ENCODE assay signal across 39 mouse cellular contexts in genomic region chr6:146906000-146906786, GRCm38 (mm10). TPM values are rescaled to one million over a fixed set of nuclear protein-coding genes. Genes with fewer than 3 reads are reported as not detected.
A peak's percentile ranks its signal among the peaks of the same experiment; 100 is the strongest.
DNase-seq lines count a peak whose midpoint lies in the region; ATAC-seq and TF ChIP-seq lines count a peak whose summit lies in the region.
"Had no signal": no experiment of that assay in that cellular context is flagged by ENCODE, and none has a peak within 500 bp of the region (broad histone marks: within the 10 kb centered on the region; RNA-seq: fewer than 3 reads in every experiment).

No protein-coding gene starts in this region.

- ATAC-seq in intestine, postnatal 0 days, result peak; percentile 52
- ATAC-seq in intestine, embryonic 16.5 days, result no peak
- ATAC-seq in liver, embryonic 12.5 days, result no peak
- ATAC-seq: forebrain, embryonic 15.5 days; Patski had no signal

- H3K79me3 ChIP-seq in C2C12 (ENCODE audit: low read depth), result peaks cover 74% of the 10 kb centered on the region

- H3K4me1 ChIP-seq in intestine, postnatal 0 days (replicated peaks; ENCODE audit: control insufficient read depth, insufficient read depth, low read length), result peaks cover 3% of the 10 kb centered on the region; the same call in 1 of the 2 replicates
- H3K4me1 ChIP-seq in intestine, embryonic 16.5 days (ENCODE audit: control insufficient read depth, insufficient read depth, low read length), result peaks cover 27% of the 10 kb centered on the region
- H3K4me1 ChIP-seq in liver, adult 2 months (ENCODE audit: control insufficient read depth, insufficient read depth, low read length), result peaks cover 47% of the 10 kb centered on the region
- H3K4me1 ChIP-seq in liver, embryonic 12.5 days, result peaks cover 27% of the 10 kb centered on the region
- peaks cover 46% of the 10 kb centered on the region for H3K4me1 ChIP-seq in brown adipose tissue, adult 24 weeks (ENCODE audit: control insufficient read depth, insufficient read depth, insufficient read length, low read length)
- peaks cover 9% of the 10 kb centered on the region for H3K4me1 ChIP-seq in lung, adult 2 months (ENCODE audit: control insufficient read depth, insufficient read depth, low read length)
- H3K4me1 ChIP-seq: embryonic facial prominence, embryonic 12.5 days; forebrain, embryonic 10.5 days; forebrain, embryonic 15.5 days; neural tube, embryonic 15.5 days; stomach, embryonic 15.5 days had no signal

- no peak overlapping the region for H3K4me2 ChIP-seq in intestine, postnatal 0 days (replicated peaks; ENCODE audit: low read depth)
- no peak overlapping the region for H3K4me2 ChIP-seq in intestine, embryonic 16.5 days (ENCODE audit: low read depth, low read length)
- no peak overlapping the region for H3K4me2 ChIP-seq in liver, embryonic 12.5 days
- H3K4me2 ChIP-seq: embryonic facial prominence, embryonic 12.5 days; forebrain, embryonic 15.5 days; hindbrain, embryonic 14.5 days; liver, embryonic 13.5 days; lung, embryonic 15.5 days; neural tube, embryonic 15.5 days; stomach, embryonic 15.5 days had no signal

- H3K9me3 ChIP-seq in intestine, postnatal 0 days (ENCODE audit: control insufficient read depth), result no peaks in the 10 kb centered on the region
- no peaks in the 10 kb centered on the region for H3K9me3 ChIP-seq in intestine, embryonic 16.5 days (ENCODE audit: control insufficient read depth, low read length)
- no peaks in the 10 kb centered on the region for H3K9me3 ChIP-seq in liver, embryonic 12.5 days (replicated peaks)
- H3K9me3 ChIP-seq: embryonic facial prominence, embryonic 12.5 days; forebrain, embryonic 10.5 days; forebrain, embryonic 15.5 days; G1E; liver, embryonic 13.5 days; lung, embryonic 15.5 days; neural tube, embryonic 15.5 days; stomach, embryonic 15.5 days had no signal

- H3K79me2 ChIP-seq in liver, adult 2 months (ENCODE audit: control insufficient read depth, insufficient read depth, low read length), result peaks cover 21% of the 10 kb centered on the region
- peaks cover 90% of the 10 kb centered on the region for H3K79me2 ChIP-seq in C2C12 (ENCODE audit: control insufficient read depth, insufficient read depth)

- no peak overlapping the region for H3K9ac ChIP-seq in intestine, postnatal 0 days (ENCODE audit: low read depth, low read length)
- no peak overlapping the region for H3K9ac ChIP-seq in intestine, embryonic 16.5 days (ENCODE audit: low read depth, low read length)
- H3K9ac ChIP-seq in liver, adult 2 months (ENCODE audit: low read depth, low read length), result no peak overlapping the region
- H3K9ac ChIP-seq in liver, embryonic 12.5 days, result no peak overlapping the region
- H3K9ac ChIP-seq: embryonic facial prominence, embryonic 12.5 days; forebrain, embryonic 15.5 days; hindbrain, embryonic 14.5 days; liver, embryonic 13.5 days; lung, embryonic 15.5 days; neural tube, embryonic 15.5 days; stomach, embryonic 15.5 days had no signal

- TF ChIP-seq CTCF in intestine, postnatal 0 days (IDR thresholded peaks at IDR 0.05; ENCODE audit: low read depth), result no peak
- TF ChIP-seq CTCF in liver, adult 2 months (IDR thresholded peaks at IDR 0.05; ENCODE audit: low read depth, low read length), result no peak
- TF ChIP-seq CTCF in C2C12 (IDR thresholded peaks at IDR 0.05; ENCODE audit: control insufficient read depth, insufficient read depth, insufficient read length), result no peak
- no peak for TF ChIP-seq CTCF in lung, adult 2 months (IDR thresholded peaks at IDR 0.05; ENCODE audit: insufficient read depth, low read length)

- TF ChIP-seq POLR2A in liver, adult 2 months (IDR thresholded peaks at IDR 0.05; ENCODE audit: extremely low read depth, insufficient read depth, low read length), result no peak
- no peak for TF ChIP-seq POLR2A in lung, adult 2 months (IDR thresholded peaks at IDR 0.05; ENCODE audit: borderline replicate concordance, extremely low read depth, low read depth, low read length)

- no peaks in the 10 kb centered on the region for H3K27me3 ChIP-seq in intestine, postnatal 0 days (replicated peaks; ENCODE audit: control insufficient read depth, insufficient read depth, low read length)
- H3K27me3 ChIP-seq in intestine, embryonic 16.5 days (replicated peaks; ENCODE audit: control insufficient read depth, insufficient read depth, low read length), result no peaks in the 10 kb centered on the region
- H3K27me3 ChIP-seq in liver, adult 2 months (ENCODE audit: control insufficient read depth, insufficient read depth, low read length), result no peaks in the 10 kb centered on the region
- no peaks in the 10 kb centered on the region for H3K27me3 ChIP-seq in liver, embryonic 12.5 days (replicated peaks)
- no peaks in the 10 kb centered on the region for H3K27me3 ChIP-seq in C2C12 (ENCODE audit: control insufficient read depth, insufficient read depth, insufficient read length)
- H3K27me3 ChIP-seq: embryonic facial prominence, embryonic 12.5 days; forebrain, embryonic 15.5 days; liver, embryonic 13.5 days; lung, embryonic 15.5 days; neural tube, embryonic 15.5 days; Patski; stomach, embryonic 15.5 days had no signal

- H3ac ChIP-seq in C2C12 (ENCODE audit: control insufficient read depth, insufficient read length, low read depth), result no peak overlapping the region

- 54% methylated on average over 3 of the region's 3 CpGs for WGBS in intestine, postnatal 0 days
- 76% methylated on average over 3 of the region's 3 CpGs for WGBS in intestine, embryonic 16.5 days
- WGBS in liver, adult 2 months, result 74% methylated on average over 3 of the region's 3 CpGs
- 61% methylated on average over 3 of the region's 3 CpGs for WGBS in liver, embryonic 12.5 days (ENCODE audit: insufficient replicate concordance)
- 77% methylated on average over 3 of the region's 3 CpGs for WGBS in lung, adult 2 months

- H3K27ac ChIP-seq in intestine, postnatal 0 days (ENCODE audit: low read depth, low read length), result no peak overlapping the region
- H3K27ac ChIP-seq in intestine, embryonic 16.5 days (ENCODE audit: low read length), result no peak overlapping the region
- peak overlapping the region; percentile 24 for H3K27ac ChIP-seq in liver, adult 2 months (replicated peaks; ENCODE audit: insufficient read depth, low read depth, low read length)
- H3K27ac ChIP-seq in liver, embryonic 12.5 days, result no peak overlapping the region
- 0 out of 2 replicates have a peak overlapping the region, but pooled peaks have one; percentile 21 for H3K27ac ChIP-seq in brown adipose tissue, adult 24 weeks (replicated peaks; ENCODE audit: low read depth, low read length)
- H3K27ac ChIP-seq: embryonic facial prominence, embryonic 12.5 days; forebrain, embryonic 10.5 days; forebrain, embryonic 15.5 days; hindbrain, embryonic 14.5 days; layer of hippocampus, adult 2 months; lung, embryonic 15.5 days; neural tube, embryonic 15.5 days; stomach, embryonic 15.5 days had no signal

- peak; percentile 56 for DNase-seq in liver, adult 2 months (ENCODE audit: extremely low read depth, low read depth, low spot score)
- no peak for DNase-seq in lung, adult 2 months
- DNase-seq in cerebellum, postnatal 36 days, result no peak
- DNase-seq: adrenal gland, postnatal 10 days; cerebellum, adult 11 months; cerebellum, adult 9-10 months; embryo, embryonic 11 days; kidney, adult 8-10 months; kidney, postnatal 25 days; left cerebral cortex, postnatal 4 days; liver, embryonic 13.5 days; midbrain, embryonic 14.5 days; retina, postnatal 1 day; right cerebral cortex, postnatal 14 days had no signal

- no peaks in the 10 kb centered on the region for H3K36me3 ChIP-seq in intestine, postnatal 0 days (ENCODE audit: control insufficient read depth, insufficient read depth)
- no peaks in the 10 kb centered on the region for H3K36me3 ChIP-seq in intestine, embryonic 16.5 days (ENCODE audit: control insufficient read depth, insufficient read depth, low read length)
- H3K36me3 ChIP-seq in liver, adult 2 months (ENCODE audit: control insufficient read depth, insufficient read depth, low read length), result no peaks in the 10 kb centered on the region
- H3K36me3 ChIP-seq in liver, embryonic 12.5 days, result no peaks in the 10 kb centered on the region
- peaks cover 3% of the 10 kb centered on the region for H3K36me3 ChIP-seq in C2C12 (ENCODE audit: control insufficient read depth, insufficient read depth)
- H3K36me3 ChIP-seq: embryonic facial prominence, embryonic 12.5 days; forebrain, embryonic 15.5 days; G1E; liver, embryonic 13.5 days; lung, embryonic 15.5 days; neural tube, embryonic 15.5 days; stomach, embryonic 15.5 days had no signal

- H3K4me3 ChIP-seq in intestine, postnatal 0 days (ENCODE audit: low read depth, low read length), result no peak overlapping the region
- no peak overlapping the region for H3K4me3 ChIP-seq in intestine, embryonic 16.5 days (ENCODE audit: low read length)
- no peak overlapping the region for H3K4me3 ChIP-seq in liver, adult 2 months (ENCODE audit: insufficient read depth, low read depth, low read length)
- H3K4me3 ChIP-seq in liver, embryonic 12.5 days, result no peak overlapping the region
- H3K4me3 ChIP-seq in C2C12 (ENCODE audit: insufficient read depth, poor library complexity, severe bottlenecking), result no peak overlapping the region
- H3K4me3 ChIP-seq in brown adipose tissue, adult 24 weeks (ENCODE audit: insufficient read depth, low read depth, low read length), result no peak overlapping the region
- H3K4me3 ChIP-seq in lung, adult 2 months (replicated peaks; ENCODE audit: extremely low read depth, low read depth, low read length), result no peak overlapping the region
- H3K4me3 ChIP-seq: embryonic facial prominence, embryonic 12.5 days; forebrain, embryonic 10.5 days; forebrain, embryonic 15.5 days; layer of hippocampus, adult 2 months; liver, embryonic 13.5 days; lung, embryonic 15.5 days; neural tube, embryonic 15.5 days; stomach, embryonic 15.5 days had no signal

RNA-seq across cellular contexts. Expression of gene Ppfibp1, which starts 17.9 kb away (rescaled TPM):
- 32.3 and 32.4 TPM in 2 replicates for polyA plus RNA-seq in intestine, postnatal 0 days (2015; fragmentation: Nextera tagmentation; extraction: Ambion mirVana)
- polyA plus RNA-seq in intestine, embryonic 16.5 days (2015; fragmentation: Nextera tagmentation; extraction: Ambion mirVana), result 31.8 and 33.3 TPM in 2 replicates
- 20.8 and 24.1 TPM in 2 replicates for total RNA-seq in liver, adult 2 months (2014; rRNA removed)
- 6.7 and 6.9 TPM in 2 replicates for polyA plus RNA-seq in liver, adult 2 months (2012; rRNA removed)
- 16.5 and 17.5 TPM in 2 replicates for polyA plus RNA-seq in liver, embryonic 12.5 days (2016; fragmentation: Nextera tagmentation; extraction: Ambion mirVana)
- polyA plus RNA-seq in C2C12 (2012; fragmentation: generic; extraction: Trizol), result 61.1 TPM
- 23.7 and 25.4 TPM in 2 replicates for polyA plus RNA-seq in brown adipose tissue, adult 24 weeks (2012; ENCODE audit: insufficient read depth, insufficient read length, missing spikeins)
- 26.1 and 35.1 TPM in 2 replicates for polyA plus RNA-seq in lung, adult 2 months (2012; rRNA removed)

RNA-seq across cellular contexts. Expression of gene 1700034J05Rik, which starts 48.0 kb away (rescaled TPM):
- 0.24 TPM in 1 of 2 replicates, not detected in the other for polyA plus RNA-seq in intestine, postnatal 0 days (2015; fragmentation: Nextera tagmentation; extraction: Ambion mirVana)
- polyA plus RNA-seq in intestine, embryonic 16.5 days (2015; fragmentation: Nextera tagmentation; extraction: Ambion mirVana), result 0.10 and 0.11 TPM in 2 replicates
- not detected in 2 replicates for total RNA-seq in liver, adult 2 months (2014; rRNA removed)
- not detected in 2 replicates for polyA plus RNA-seq in liver, adult 2 months (2012; rRNA removed)
- 0.06 and 0.11 TPM in 2 replicates for polyA plus RNA-seq in liver, embryonic 12.5 days (2016; fragmentation: Nextera tagmentation; extraction: Ambion mirVana)
- 0.07 TPM for polyA plus RNA-seq in C2C12 (2012; fragmentation: generic; extraction: Trizol)
- not detected in 2 replicates for polyA plus RNA-seq in brown adipose tissue, adult 24 weeks (2012; ENCODE audit: insufficient read depth, insufficient read length, missing spikeins)
- not detected in 2 replicates for polyA plus RNA-seq in lung, adult 2 months (2012; rRNA removed)
- total RNA-seq: adrenal gland, postnatal 10 days; gastrocnemius, adult 18-20 months; gastrocnemius, postnatal 4 days; hematopoietic stem cell, adult 5-6 weeks; layer of hippocampus, adult 2 months; layer of hippocampus, postnatal 14 days; left cerebral cortex, adult 8-10 months; left cerebral cortex, postnatal 4 days; megakaryocyte-erythroid progenitor cell, adult 5-6 weeks had no signal
- polyA plus RNA-seq: forebrain, embryonic 15.5 days; frontal cortex, adult 2 months; G1E; liver, embryonic 13.5 days; midbrain, embryonic 14.5 days; neural tube, embryonic 15.5 days; Patski; small intestine, adult 2 months; urinary bladder, adult 2 months had no signal

RNA-seq across cellular contexts. Expression of gene Smco2, which starts 56.3 kb away (rescaled TPM):
- not detected in 2 replicates for polyA plus RNA-seq in intestine, postnatal 0 days (2015; fragmentation: Nextera tagmentation; extraction: Ambion mirVana)
- polyA plus RNA-seq in intestine, embryonic 16.5 days (2015; fragmentation: Nextera tagmentation; extraction: Ambion mirVana), result not detected in 2 replicates
- total RNA-seq in liver, adult 2 months (2014; rRNA removed), result not detected in 2 replicates
- polyA plus RNA-seq in liver, adult 2 months (2012; rRNA removed), result 0.06 TPM in 1 of 2 replicates, not detected in the other
- not detected in 2 replicates for polyA plus RNA-seq in liver, embryonic 12.5 days (2016; fragmentation: Nextera tagmentation; extraction: Ambion mirVana)
- not detected for polyA plus RNA-seq in C2C12 (2012; fragmentation: generic; extraction: Trizol)
- not detected in 2 replicates for polyA plus RNA-seq in brown adipose tissue, adult 24 weeks (2012; ENCODE audit: insufficient read depth, insufficient read length, missing spikeins)
- polyA plus RNA-seq in lung, adult 2 months (2012; rRNA removed), result 0.12 TPM in 1 of 2 replicates, not detected in the other
- total RNA-seq: adrenal gland, postnatal 10 days; gastrocnemius, adult 18-20 months; gastrocnemius, postnatal 4 days; hematopoietic stem cell, adult 5-6 weeks; layer of hippocampus, adult 2 months; layer of hippocampus, postnatal 14 days; left cerebral cortex, postnatal 4 days; megakaryocyte-erythroid progenitor cell, adult 5-6 weeks; monocyte, adult 5-6 weeks had no signal
- polyA plus RNA-seq: embryonic facial prominence, embryonic 12.5 days; forebrain, embryonic 10.5 days; forebrain, embryonic 15.5 days; G1E; hindbrain, embryonic 14.5 days; liver, embryonic 13.5 days; lung, embryonic 15.5 days; midbrain, embryonic 14.5 days; neural tube, embryonic 15.5 days; Patski; small intestine, adult 2 months; stomach, embryonic 15.5 days; urinary bladder, adult 2 months had no signal

Comparison
In these comparisons a context has a peak if more than half of its experiments do, and no peak if none do; other contexts are left out.
1. H3K27ac ChIP-seq: peak in liver, adult 2 months (single experiment) and brown adipose tissue, adult 24 weeks (single experiment); none in intestine, postnatal 0 days (single experiment), intestine, embryonic 16.5 days (single experiment) and liver, embryonic 12.5 days (single experiment).